Comparison of ENCODE assay signal across 12 mouse cellular contexts in genomic region chr2:6226361-6227058, GRCm38 (mm10). TPM values are rescaled to one million over a fixed set of nuclear protein-coding genes. Genes with fewer than 3 reads are reported as not detected.
DNase-seq lines count a peak whose midpoint lies in the region; ATAC-seq lines count a peak whose summit lies in the region.
"Had no signal": no experiment of that assay in that cellular context is flagged by ENCODE, and none has a peak within 500 bp of the region (broad histone marks: within the 10 kb centered on the region; RNA-seq: fewer than 3 reads in every experiment).

No protein-coding gene starts in this region.

- no peak overlapping the region for H3K4me2 ChIP-seq in midbrain, embryonic 11.5 days
- no peak overlapping the region for H3K4me2 ChIP-seq in midbrain, embryonic 14.5 days (ENCODE audit: low read length)
- H3K4me2 ChIP-seq in kidney, embryonic 16.5 days (replicated peaks; ENCODE audit: low read depth, low read length) = no peak overlapping the region
- H3K4me2 ChIP-seq: embryonic facial prominence, embryonic 15.5 days; heart, embryonic 13.5 days; liver, embryonic 15.5 days had no signal

- no peak overlapping the region for H3K9ac ChIP-seq in midbrain, embryonic 11.5 days (ENCODE audit: low read length)
- H3K9ac ChIP-seq in midbrain, embryonic 14.5 days (replicated peaks; ENCODE audit: low read length) = no peak overlapping the region
- no peak overlapping the region for H3K9ac ChIP-seq in kidney, embryonic 16.5 days (replicated peaks; ENCODE audit: low read length)
- H3K9ac ChIP-seq: embryonic facial prominence, embryonic 15.5 days; heart, embryonic 13.5 days; liver, embryonic 15.5 days had no signal

- H3K9me3 ChIP-seq in midbrain, embryonic 11.5 days (ENCODE audit: control insufficient read depth, low read length) = peaks cover 5% of the 10 kb centered on the region; the same call in 1 of the 2 replicates
- no peaks in the 10 kb centered on the region for H3K9me3 ChIP-seq in midbrain, embryonic 14.5 days (ENCODE audit: control insufficient read depth, low read length)
- H3K9me3 ChIP-seq in kidney, embryonic 16.5 days (ENCODE audit: low read length) = peaks cover 5% of the 10 kb centered on the region; the same call in 1 of the 2 replicates
- H3K9me3 ChIP-seq: heart, embryonic 13.5 days; liver, embryonic 15.5 days had no signal

- H3K36me3 ChIP-seq in midbrain, embryonic 11.5 days (ENCODE audit: control insufficient read depth, insufficient read depth, low read length) = no peaks in the 10 kb centered on the region
- H3K36me3 ChIP-seq in midbrain, embryonic 14.5 days (ENCODE audit: control insufficient read depth, insufficient read depth, low read length) = no peaks in the 10 kb centered on the region
- H3K36me3 ChIP-seq in kidney, embryonic 16.5 days (ENCODE audit: insufficient read depth, low read length) = no peaks in the 10 kb centered on the region
- H3K36me3 ChIP-seq: embryonic facial prominence, embryonic 15.5 days; G1E; heart, embryonic 13.5 days; liver, embryonic 15.5 days had no signal

- ATAC-seq in midbrain, embryonic 11.5 days (ENCODE audit: low FRiP score) = peak; percentile 11; the same call in 1 of the 2 replicates
- ATAC-seq in midbrain, embryonic 14.5 days (ENCODE audit: low FRiP score, low TSS enrichment) = no peak
- peak; percentile 73 for ATAC-seq in kidney, embryonic 16.5 days (ENCODE audit: low FRiP score, low TSS enrichment)
- no peak for ATAC-seq in erythroblast, adult 5-6 weeks (replicated peaks; ENCODE audit: low FRiP score, poor library complexity, severe bottlenecking)

- H3K4me3 ChIP-seq in midbrain, embryonic 11.5 days (ENCODE audit: low read depth, low read length) = no peak overlapping the region
- H3K4me3 ChIP-seq in midbrain, embryonic 14.5 days (replicated peaks; ENCODE audit: low read depth, low read length) = no peak overlapping the region
- H3K4me3 ChIP-seq in kidney, embryonic 16.5 days (ENCODE audit: low read length) = no peak overlapping the region
- H3K4me3 ChIP-seq: embryonic facial prominence, embryonic 15.5 days; heart, embryonic 13.5 days; liver, embryonic 15.5 days had no signal

- H3K4me1 ChIP-seq in midbrain, embryonic 11.5 days (ENCODE audit: control insufficient read depth, insufficient read depth, low read length) = no peaks in the 10 kb centered on the region; the same call in 1 of the 2 replicates
- H3K4me1 ChIP-seq in midbrain, embryonic 14.5 days (ENCODE audit: control insufficient read depth, insufficient read depth, low read length) = no peaks in the 10 kb centered on the region
- H3K4me1 ChIP-seq in kidney, embryonic 16.5 days (ENCODE audit: insufficient read depth, low read length) = no peaks in the 10 kb centered on the region
- H3K4me1 ChIP-seq: embryonic facial prominence, embryonic 15.5 days; heart, embryonic 13.5 days had no signal

- 78% methylated on average over 10 of the region's 10 CpGs for WGBS in midbrain, embryonic 11.5 days
- 52% methylated on average over 10 of the region's 10 CpGs for WGBS in midbrain, embryonic 14.5 days
- WGBS in kidney, embryonic 16.5 days = 66% methylated on average over 10 of the region's 10 CpGs

- no peak overlapping the region; the same call in 1 of the 2 replicates for H3K27ac ChIP-seq in midbrain, embryonic 11.5 days (ENCODE audit: low read depth, low read length)
- H3K27ac ChIP-seq in midbrain, embryonic 14.5 days (replicated peaks; ENCODE audit: low read depth, low read length) = no peak overlapping the region
- H3K27ac ChIP-seq in kidney, embryonic 16.5 days (ENCODE audit: low read length) = no peak overlapping the region
- H3K27ac ChIP-seq: embryonic facial prominence, embryonic 15.5 days; heart, embryonic 13.5 days; liver, embryonic 15.5 days had no signal

- no peak for DNase-seq in midbrain, embryonic 11.5 days (ENCODE audit: low spot score, missing footprints)
- no peak for DNase-seq in midbrain, embryonic 14.5 days
- peak; percentile 76 for DNase-seq in cerebellum, adult 8-10 months
- DNase-seq in retina, embryonic 14.5 days (ENCODE audit: low spot score) = peak; percentile 27
- no peak for DNase-seq in layer of hippocampus, postnatal 25 days (ENCODE audit: extremely low spot score in 1 of 2, low spot score in 1 of 2)
- DNase-seq: layer of hippocampus, adult 9-11 months had no signal

- H3K27me3 ChIP-seq in midbrain, embryonic 11.5 days (ENCODE audit: control insufficient read depth, insufficient read depth, low read length) = no peaks in the 10 kb centered on the region
- H3K27me3 ChIP-seq in midbrain, embryonic 14.5 days (ENCODE audit: control insufficient read depth, insufficient read depth, low read length) = no peaks in the 10 kb centered on the region
- no peaks in the 10 kb centered on the region for H3K27me3 ChIP-seq in kidney, embryonic 16.5 days (ENCODE audit: insufficient read depth, low read length)
- H3K27me3 ChIP-seq: embryonic facial prominence, embryonic 15.5 days; heart, embryonic 13.5 days had no signal

RNA-seq across cellular contexts. Expression of gene Echdc3, which starts 13.7 kb away (rescaled TPM):
- 2.2 and 2.8 TPM in 2 replicates for polyA plus RNA-seq in midbrain, embryonic 11.5 days (2014; fragmentation: Nextera tagmentation; extraction: Ambion mirVana)
- polyA plus RNA-seq in midbrain, embryonic 14.5 days (2014; fragmentation: Nextera tagmentation; extraction: Ambion mirVana) = 0.70 and 1.4 TPM in 2 replicates
- 9.9 and 10.6 TPM in 2 replicates for polyA plus RNA-seq in kidney, embryonic 16.5 days (2015; fragmentation: Nextera tagmentation; extraction: Ambion mirVana)
- not detected in 2 replicates for total RNA-seq in erythroblast, adult 5-6 weeks (2015; ENCODE audit: low replicate concordance)
- 1.1 and 1.8 TPM in 2 replicates for total RNA-seq in erythroblast, adult 5-6 weeks (2017; ENCODE audit: low replicate concordance)
- under 1 TPM; 0.66 to 0.85 TPM for total RNA-seq in layer of hippocampus, postnatal 25 days (2021)
- polyA plus RNA-seq: G1E had no signal

Comparison
In these comparisons a context has a peak if more than half of its experiments do, and no peak if none do; other contexts are left out.
1. ATAC-seq: peak in midbrain, embryonic 11.5 days (single experiment) and kidney, embryonic 16.5 days (single experiment); none in midbrain, embryonic 14.5 days (single experiment) and erythroblast, adult 5-6 weeks (single experiment).
2. DNase-seq: peak in cerebellum, adult 8-10 months (single experiment) and retina, embryonic 14.5 days (single experiment); none in midbrain, embryonic 11.5 days (single experiment), midbrain, embryonic 14.5 days (single experiment) and layer of hippocampus, postnatal 25 days (0 of 2).